Mouse (Mus musculus): Measurements from ENCODE around the gene Lrg1.

DNA sequence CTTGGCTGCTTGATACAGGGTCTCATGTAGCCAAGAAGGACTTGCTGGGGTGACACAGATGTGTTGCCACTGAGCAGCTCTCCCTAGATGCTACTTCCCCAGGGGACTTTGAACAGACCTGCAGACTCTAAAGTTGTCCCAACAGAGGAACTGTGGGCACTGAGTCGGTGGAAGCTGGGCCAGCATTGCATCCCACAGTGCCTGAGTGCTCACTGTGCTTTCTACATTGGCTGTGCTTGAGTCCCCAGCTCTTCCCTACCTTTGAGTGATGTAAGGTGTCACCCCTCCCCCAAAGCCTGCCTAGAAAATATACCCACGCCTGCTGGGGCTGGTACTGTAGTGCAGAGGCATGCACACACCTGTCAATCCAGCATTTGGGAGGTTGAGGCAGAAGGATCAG, 14.1 kb downstream of the Lrg1 start:
- TF ChIP-seq CTCF (conservative IDR thresholded peaks at IDR 0.05; ENCODE audit: low read length) = no peak
- TF ChIP-seq POU5F1 (IDR thresholded peaks at IDR 0.05; ENCODE audit: borderline replicate concordance, low read length) = no peak
